9 mouse cellular contexts compared by ENCODE assay signal in the genomic region with DNA sequence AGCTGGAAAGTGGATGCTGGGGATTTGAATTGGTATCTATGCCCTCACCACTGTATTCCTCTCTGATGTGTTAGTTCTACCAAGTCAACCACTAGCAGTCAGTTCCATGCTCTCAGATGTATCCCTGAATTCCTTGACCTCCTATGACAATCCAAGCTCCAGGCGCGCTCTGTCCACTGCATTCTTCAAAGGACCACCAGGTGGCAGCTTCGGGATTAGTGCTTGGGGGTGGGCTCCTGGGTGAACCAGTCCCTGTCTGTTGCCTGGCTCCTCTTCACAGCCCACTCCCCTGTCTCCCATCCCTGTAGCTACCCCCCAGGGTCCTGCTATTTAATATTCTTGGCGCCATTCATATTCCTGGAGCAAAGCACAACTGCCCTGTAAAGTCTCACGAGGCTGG. TPM values are rescaled to one million over a fixed set of nuclear protein-coding genes. Genes with fewer than 3 reads are reported as not detected.
DNase-seq lines count a peak whose midpoint lies in the region; ATAC-seq and TF ChIP-seq lines count a peak whose summit lies in the region.
"Had no signal": no experiment of that assay in that cellular context is flagged by ENCODE, and none has a peak within 500 bp of the region (broad histone marks: within the 10 kb centered on the region; RNA-seq: fewer than 3 reads in every experiment).

No protein-coding gene starts in this region.

- DNase-seq in gastrocnemius, adult 2 months = no peak
- no peak for DNase-seq in gastrocnemius, postnatal 36 days
- peak; percentile 87 for DNase-seq in midbrain, embryonic 10.5 days (ENCODE audit: low spot score)
- DNase-seq in adrenal gland, postnatal 36 days = peak; percentile 50 to 62
- peak; percentile 80 for DNase-seq in limb, embryonic 11.5 days (ENCODE audit: low spot score)
- no peak for DNase-seq in urinary bladder, postnatal 36 days (ENCODE audit: low spot score in 2 of 2)
- DNase-seq in cerebellum, adult 9-11 months = no peak

- no peaks in the 10 kb centered on the region for H3K9me3 ChIP-seq in midbrain, embryonic 10.5 days (replicated peaks)
- no peaks in the 10 kb centered on the region for H3K9me3 ChIP-seq in midbrain, embryonic 16.5 days (replicated peaks; ENCODE audit: control insufficient read depth, low read length, poor library complexity, severe bottlenecking)
- H3K9me3 ChIP-seq in limb, embryonic 11.5 days (ENCODE audit: control insufficient read depth, low read length) = no peaks in the 10 kb centered on the region
- H3K9me3 ChIP-seq: stomach, embryonic 15.5 days had no signal

- H3K36me3 ChIP-seq in midbrain, embryonic 10.5 days = no peaks in the 10 kb centered on the region
- H3K36me3 ChIP-seq in midbrain, embryonic 16.5 days (ENCODE audit: control insufficient read depth, insufficient read depth, low read length) = no peaks in the 10 kb centered on the region
- no peaks in the 10 kb centered on the region; the same call in 1 of the 2 replicates for H3K36me3 ChIP-seq in limb, embryonic 11.5 days (ENCODE audit: control insufficient read depth, insufficient read depth, low read length)
- H3K36me3 ChIP-seq: stomach, embryonic 15.5 days had no signal

- peak; percentile 60 for TF ChIP-seq CTCF in gastrocnemius, adult 2 months (IDR thresholded peaks at IDR 0.05)

- no peak overlapping the region for H3K9ac ChIP-seq in midbrain, embryonic 16.5 days (ENCODE audit: low read depth, low read length)
- no peak overlapping the region for H3K9ac ChIP-seq in limb, embryonic 11.5 days (ENCODE audit: low read length)
- H3K9ac ChIP-seq: stomach, embryonic 15.5 days had no signal

- ATAC-seq in midbrain, embryonic 16.5 days = no peak
- ATAC-seq in limb, embryonic 11.5 days (ENCODE audit: insufficient number of reproducible peaks, low FRiP score, low TSS enrichment, low read depth) = no peak

- peaks cover 64% of the 10 kb centered on the region for H3K4me1 ChIP-seq in midbrain, embryonic 10.5 days
- peaks cover 17% of the 10 kb centered on the region for H3K4me1 ChIP-seq in midbrain, embryonic 16.5 days (ENCODE audit: control insufficient read depth, insufficient read depth, low read length)
- H3K4me1 ChIP-seq in limb, embryonic 11.5 days (ENCODE audit: control insufficient read depth, insufficient read depth, low read length) = peaks cover 24% of the 10 kb centered on the region

- no peak overlapping the region for H3K4me2 ChIP-seq in midbrain, embryonic 16.5 days (ENCODE audit: low read length)
- no peak overlapping the region for H3K4me2 ChIP-seq in limb, embryonic 11.5 days (ENCODE audit: low read depth, severe bottlenecking)
- H3K4me2 ChIP-seq: stomach, embryonic 15.5 days had no signal

- peaks cover 22% of the 10 kb centered on the region for H3K27me3 ChIP-seq in midbrain, embryonic 10.5 days (ENCODE audit: low read depth, poor library complexity, severe bottlenecking)
- H3K27me3 ChIP-seq in midbrain, embryonic 16.5 days (ENCODE audit: control insufficient read depth, insufficient read depth, low read depth, low read length) = no peaks in the 10 kb centered on the region
- peaks cover 5% of the 10 kb centered on the region; the same call in 1 of the 2 replicates for H3K27me3 ChIP-seq in limb, embryonic 11.5 days (ENCODE audit: control insufficient read depth, insufficient read depth, low read length)

- no peak overlapping the region for H3K27ac ChIP-seq in gastrocnemius, adult 2 months
- peak overlapping the region; percentile 96 for H3K27ac ChIP-seq in midbrain, embryonic 10.5 days (replicated peaks)
- no peak overlapping the region for H3K27ac ChIP-seq in midbrain, embryonic 16.5 days (ENCODE audit: low read length)
- H3K27ac ChIP-seq in limb, embryonic 11.5 days (replicated peaks; ENCODE audit: low read depth, low read length) = no peak overlapping the region
- H3K27ac ChIP-seq: stomach, embryonic 15.5 days had no signal

- no peak overlapping the region for H3K4me3 ChIP-seq in gastrocnemius, adult 2 months
- H3K4me3 ChIP-seq in midbrain, embryonic 10.5 days = no peak overlapping the region
- no peak overlapping the region for H3K4me3 ChIP-seq in midbrain, embryonic 16.5 days (ENCODE audit: low read depth, low read length)
- no peak overlapping the region for H3K4me3 ChIP-seq in limb, embryonic 11.5 days (ENCODE audit: low read depth, low read length)
- H3K4me3 ChIP-seq: stomach, embryonic 15.5 days had no signal

- 9% methylated on average over 5 of the region's 5 CpGs for WGBS in midbrain, embryonic 10.5 days
- 4% methylated on average over 5 of the region's 5 CpGs for WGBS in midbrain, embryonic 16.5 days
- 8% methylated on average over 5 of the region's 5 CpGs for WGBS in limb, embryonic 11.5 days

- intact Hi-C loops in gastrocnemius, adult 2 months (cut with DNase I) = loop anchor here (5.0 to 10.0 kb wide), 4 partner anchors 217 to 400 kb away; no protein-coding TSS in a partner anchor
- intact Hi-C loops in gastrocnemius, postnatal 36 days (cut with DNase I) = loop anchor here (5.0 to 10.0 kb wide), 2 partner anchors 137 to 390 kb away; no protein-coding TSS in a partner anchor

RNA-seq across cellular contexts. Expression of gene Crb2, which starts 1.5 kb away (rescaled TPM):
- not detected for total RNA-seq in gastrocnemius, adult 2 months (2021)
- total RNA-seq in gastrocnemius, postnatal 36 days (2021) = under 1 TPM; 0.07 to 0.28 TPM
- polyA plus RNA-seq in midbrain, embryonic 10.5 days (2016; fragmentation: Nextera tagmentation; extraction: Ambion mirVana) = 31.1 and 31.4 TPM in 2 replicates
- polyA plus RNA-seq in midbrain, embryonic 16.5 days (2015; fragmentation: Nextera tagmentation; extraction: Ambion mirVana) = 4.2 and 5.3 TPM in 2 replicates
- under 1 TPM; 0.33 to 0.53 TPM for total RNA-seq in adrenal gland, postnatal 36 days (2021)
- 0.80 and 0.82 TPM in 2 replicates for polyA plus RNA-seq in limb, embryonic 11.5 days (2014; fragmentation: Nextera tagmentation; extraction: Ambion mirVana)

Comparison
In these comparisons a context has a peak if more than half of its experiments do, and no peak if none do; other contexts are left out.
1. DNase-seq: peak in midbrain, embryonic 10.5 days (single experiment), adrenal gland, postnatal 36 days (2 of 2) and limb, embryonic 11.5 days (single experiment); none in gastrocnemius, adult 2 months (single experiment), gastrocnemius, postnatal 36 days (0 of 2), urinary bladder, postnatal 36 days (0 of 2) and cerebellum, adult 9-11 months (single experiment).